Mouse (Mus musculus): ENCODE results near the gene Mapk10.

Gene Mapk10

GRCm38 (mm10) chr5:102868196-102868595 is 342.9 kb downstream of the Mapk10 start:
- no peak for DNase-seq (ENCODE audit: low read depth)

GRCm38 (mm10) chr5:102859749-102860148 is 351.4 kb downstream of the Mapk10 start:
- DNase-seq (ENCODE audit: low read depth), result no peak

- peak; percentile 21 for DNase-seq (ENCODE audit: low read depth)
Observed at GRCm38 (mm10) chr5:102858047-102858446, 353.1 kb downstream of the Mapk10 start.

Data from fibroblast of lung, adult 2 months (primary cell).